Mouse (Mus musculus): ENCODE results near the gene Defb20. TPM values are rescaled to one million over a fixed set of nuclear protein-coding genes. Genes with fewer than 3 reads are reported as not detected.

Gene Defb20
- polyA plus RNA-seq, 2 experiments = not detected

- no peaks in the 10 kb centered on the region for H3K4me1 ChIP-seq (ENCODE audit: control insufficient read depth, insufficient read depth, low read length)
- ATAC-seq (ENCODE audit: low FRiP score, low read depth) (no peak), DNase-seq (ENCODE audit: low spot score) (no peak)
- H3K9ac ChIP-seq (ENCODE audit: low read depth, low read length, severe bottlenecking) = no peak overlapping the region
- H3K9me3 ChIP-seq (ENCODE audit: control insufficient read depth, low read length) = no peaks in the 10 kb centered on the region
- no peak overlapping the region for H3K27ac ChIP-seq (replicated peaks; ENCODE audit: low read depth, low read length)
- H3K36me3 ChIP-seq (ENCODE audit: control insufficient read depth, insufficient read depth, low read length) = no peaks in the 10 kb centered on the region
- no peak for TF ChIP-seq POLR2A (IDR thresholded peaks at IDR 0.05; ENCODE audit: borderline replicate concordance, extremely low read depth, insufficient read depth, insufficient read length)
- H3K4me3 ChIP-seq (replicated peaks; ENCODE audit: low read length) = no peak overlapping the region
- H3K4me2 ChIP-seq (replicated peaks; ENCODE audit: low read depth, low read length, severe bottlenecking) = no peak overlapping the region
- H3K27me3 ChIP-seq (ENCODE audit: control insufficient read depth, insufficient read depth, low read length) = no peaks in the 10 kb centered on the region
- 26% methylated on average over 3 of the region's 3 CpGs for WGBS
Measured at GRCm38 (mm10) chr2:152472434-152472833, 4.4 kb upstream of the Defb20 start.

GRCm38 (mm10) chr2:152480881-152481280, 4.0 kb downstream of the Defb20 start:
- no peaks in the 10 kb centered on the region for H3K27me3 ChIP-seq (ENCODE audit: control insufficient read depth, insufficient read depth, low read length)
- no peaks in the 10 kb centered on the region for H3K9me3 ChIP-seq (ENCODE audit: control insufficient read depth, low read length)
- no peaks in the 10 kb centered on the region for H3K4me1 ChIP-seq (ENCODE audit: control insufficient read depth, insufficient read depth, low read length)
- no peak for TF ChIP-seq POLR2A (IDR thresholded peaks at IDR 0.05; ENCODE audit: borderline replicate concordance, extremely low read depth, insufficient read depth, insufficient read length)
- H3K27ac ChIP-seq (replicated peaks; ENCODE audit: low read depth, low read length) = no peak overlapping the region
- no peak overlapping the region for H3K4me2 ChIP-seq (replicated peaks; ENCODE audit: low read depth, low read length, severe bottlenecking)
- DNase-seq (ENCODE audit: low spot score) (no peak), ATAC-seq (ENCODE audit: low FRiP score, low read depth) (no peak)
- H3K36me3 ChIP-seq (ENCODE audit: control insufficient read depth, insufficient read depth, low read length) = no peaks in the 10 kb centered on the region
- H3K9ac ChIP-seq (ENCODE audit: low read depth, low read length, severe bottlenecking) = no peak overlapping the region
- no peak overlapping the region for H3K4me3 ChIP-seq (replicated peaks; ENCODE audit: low read length)
- 92% methylated on average over 3 of the region's 3 CpGs for WGBS

GRCm38 (mm10) chr2:152481726-152482125, 4.9 kb downstream of the Defb20 start:
- H3K4me2 ChIP-seq (replicated peaks; ENCODE audit: low read depth, low read length, severe bottlenecking) = no peak overlapping the region
- no peaks in the 10 kb centered on the region for H3K27me3 ChIP-seq (ENCODE audit: control insufficient read depth, insufficient read depth, low read length)
- H3K36me3 ChIP-seq (ENCODE audit: control insufficient read depth, insufficient read depth, low read length) = no peaks in the 10 kb centered on the region
- no peak for TF ChIP-seq POLR2A (IDR thresholded peaks at IDR 0.05; ENCODE audit: borderline replicate concordance, extremely low read depth, insufficient read depth, insufficient read length)
- no peak overlapping the region for H3K9ac ChIP-seq (ENCODE audit: low read depth, low read length, severe bottlenecking)
- no peaks in the 10 kb centered on the region for H3K4me1 ChIP-seq (ENCODE audit: control insufficient read depth, insufficient read depth, low read length)
- no peak overlapping the region for H3K27ac ChIP-seq (replicated peaks; ENCODE audit: low read depth, low read length)
- ATAC-seq (ENCODE audit: low FRiP score, low read depth) (no peak), DNase-seq (ENCODE audit: low spot score) (no peak)
- 61% methylated on average over 7 of the region's 7 CpGs for WGBS
- no peaks in the 10 kb centered on the region for H3K9me3 ChIP-seq (ENCODE audit: control insufficient read depth, low read length)
- H3K4me3 ChIP-seq (replicated peaks; ENCODE audit: low read length) = no peak overlapping the region

DNA sequence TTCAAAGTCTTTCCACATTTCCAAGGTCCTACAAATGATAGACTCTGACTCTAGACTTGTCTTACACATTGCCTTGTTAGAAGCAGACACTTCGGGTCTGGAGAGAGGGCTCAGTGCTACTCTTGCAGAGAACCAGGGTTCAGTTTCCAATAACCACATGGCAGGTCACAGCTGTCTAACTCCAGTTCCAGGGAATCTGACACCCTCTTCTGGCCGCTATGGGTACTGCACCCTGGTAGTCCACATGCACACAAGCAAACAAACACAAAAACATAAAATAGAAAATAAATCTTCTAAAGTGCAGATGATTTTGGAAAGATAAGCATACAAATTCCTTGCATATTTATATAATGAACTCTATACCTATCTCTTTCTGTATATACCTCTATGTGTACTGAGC, 10.2 kb downstream of the Defb20 start:
- TF ChIP-seq POLR2A (IDR thresholded peaks at IDR 0.05; ENCODE audit: borderline replicate concordance, extremely low read depth, insufficient read depth, insufficient read length) = no peak
- Histone ChIP-seq H3K4me2 (replicated peaks; ENCODE audit: low read depth, low read length, severe bottlenecking) (no peak overlapping the region), H3K9me3 (ENCODE audit: control insufficient read depth, low read length) (no peaks in the 10 kb centered on the region), H3K4me1 (ENCODE audit: control insufficient read depth, insufficient read depth, low read length) (no peaks in the 10 kb centered on the region), H3K4me3 (replicated peaks; ENCODE audit: low read length) (no peak overlapping the region), H3K9ac (ENCODE audit: low read depth, low read length, severe bottlenecking) (no peak overlapping the region), H3K27ac (replicated peaks; ENCODE audit: low read depth, low read length) (no peak overlapping the region), H3K27me3 (ENCODE audit: control insufficient read depth, insufficient read depth, low read length) (no peaks in the 10 kb centered on the region), H3K36me3 (ENCODE audit: control insufficient read depth, insufficient read depth, low read length) (no peaks in the 10 kb centered on the region)
- WGBS = 63% methylated on average over 2 of the region's 2 CpGs
- ATAC-seq (ENCODE audit: low FRiP score, low read depth) (no peak), DNase-seq (ENCODE audit: low spot score) (no peak)

DNA sequence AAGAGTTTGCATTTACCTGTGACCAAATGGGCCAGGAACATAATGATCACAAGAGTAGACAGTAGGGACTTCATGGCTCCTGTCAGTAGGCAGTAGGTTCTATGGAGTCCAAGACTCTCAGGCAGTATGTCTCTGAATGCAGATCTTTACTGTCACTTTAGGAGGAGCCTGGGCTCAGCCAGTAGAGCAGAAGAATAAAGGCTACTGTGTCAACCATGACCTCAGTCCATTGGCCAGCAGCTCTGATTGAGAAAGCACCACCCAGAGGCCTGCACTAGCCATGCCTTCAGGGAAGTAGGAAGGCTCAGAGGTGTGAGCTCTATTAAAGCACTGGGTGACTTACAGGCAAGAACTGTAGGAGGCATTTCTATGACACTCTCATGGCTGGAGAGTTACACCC, 13.2 kb downstream of the Defb20 start, which contains the start of gene Defb22:
Gene Defb22, minus strand, starts transcription at position 101 of the 400 bp plus-strand sequence.
- Histone ChIP-seq H3K27ac (replicated peaks; ENCODE audit: low read depth, low read length) (no peak within 1 kb of the TSS), H3K4me1 (ENCODE audit: control insufficient read depth, insufficient read depth, low read length) (no peaks in the 10 kb centered on the region), H3K4me2 (replicated peaks; ENCODE audit: low read depth, low read length, severe bottlenecking) (no peak within 1 kb of the TSS), H3K27me3 (ENCODE audit: control insufficient read depth, insufficient read depth, low read length) (no peaks in the 10 kb centered on the region), H3K4me3 (replicated peaks; ENCODE audit: low read length) (no peak within 1 kb of the TSS), H3K9me3 (ENCODE audit: control insufficient read depth, low read length) (no peaks in the 10 kb centered on the region), H3K36me3 (ENCODE audit: control insufficient read depth, insufficient read depth, low read length) (no peaks in the 10 kb centered on the region), H3K9ac (ENCODE audit: low read depth, low read length, severe bottlenecking) (no peak within 1 kb of the TSS)
- DNase-seq (ENCODE audit: low spot score) = no peak
- TF ChIP-seq POLR2A (IDR thresholded peaks at IDR 0.05; ENCODE audit: borderline replicate concordance, extremely low read depth, insufficient read depth, insufficient read length) = no peak
- ATAC-seq (ENCODE audit: low FRiP score, low read depth) = no peak

DNA sequence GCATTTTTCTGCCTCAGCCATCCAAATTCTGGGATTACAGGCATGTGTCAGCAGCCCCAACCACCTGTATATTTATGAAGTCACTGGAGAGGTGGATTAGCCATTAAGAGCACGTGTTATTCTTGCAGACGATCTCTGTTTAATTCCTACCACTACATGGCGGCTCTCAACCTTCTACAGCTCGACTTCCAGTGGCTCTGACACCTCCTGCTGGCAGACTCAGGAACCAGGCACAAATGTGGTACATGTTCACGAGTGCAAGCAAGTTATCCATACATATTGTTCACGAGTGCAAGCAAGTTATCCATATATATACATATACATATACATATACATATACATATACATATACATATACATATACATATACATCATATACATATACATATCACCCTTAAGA, 16.3 kb downstream of the Defb20 start:
- H3K4me2 ChIP-seq (replicated peaks; ENCODE audit: low read depth, low read length, severe bottlenecking) = no peak overlapping the region
- H3K4me3 ChIP-seq (replicated peaks; ENCODE audit: low read length) = no peak overlapping the region
- ATAC-seq (ENCODE audit: low FRiP score, low read depth) (no peak), DNase-seq (ENCODE audit: low spot score) (no peak)
- H3K9me3 ChIP-seq (ENCODE audit: control insufficient read depth, low read length) = no peaks in the 10 kb centered on the region
- H3K27ac ChIP-seq (replicated peaks; ENCODE audit: low read depth, low read length) = no peak overlapping the region
- TF ChIP-seq POLR2A (IDR thresholded peaks at IDR 0.05; ENCODE audit: borderline replicate concordance, extremely low read depth, insufficient read depth, insufficient read length) = no peak
- no peaks in the 10 kb centered on the region for H3K4me1 ChIP-seq (ENCODE audit: control insufficient read depth, insufficient read depth, low read length)
- 69% methylated on average over 6 of the region's 6 CpGs for WGBS
- no peaks in the 10 kb centered on the region for H3K27me3 ChIP-seq (ENCODE audit: control insufficient read depth, insufficient read depth, low read length)
- H3K9ac ChIP-seq (ENCODE audit: low read depth, low read length, severe bottlenecking) = no peak overlapping the region
- H3K36me3 ChIP-seq (ENCODE audit: control insufficient read depth, insufficient read depth, low read length) = no peaks in the 10 kb centered on the region

All from limb, embryonic 14.5 days (tissue).